Mouse (Mus musculus) neural tube, embryonic 12.5 days (tissue): ENCODE measurements around the gene Ccser2. TPM values are rescaled to one million over a fixed set of nuclear protein-coding genes. Genes with fewer than 3 reads are reported as not detected.

ENCODE experiments used
- ATAC-seq: fragments of 200-750 bp; cut with Nextera tagmentation; 2 replicates; pipeline ENCODE4 v1.8.0; 2017; ENCODE audit warnings: low read depth, mild to moderate bottlenecking, moderate TSS enrichment, moderate library complexity; ENCODE audit not compliant: low FRiP score
- H3K27ac ChIP-seq: fragments of 300-500 bp; sonication (generic); 2 replicates; pipeline ENCODE4 v1.5.1; 2016
- H3K27me3 ChIP-seq: fragments of 300-500 bp; sonication (generic); replicated peaks from 2 replicates; pipeline ENCODE4 v1.6.1; 2016; ENCODE audit warnings: mild to moderate bottlenecking
- H3K36me3 ChIP-seq: fragments of 300-500 bp; sonication (generic); 2 replicates; pipeline ENCODE4 v1.6.1; 2016; ENCODE audit warnings: mild to moderate bottlenecking
- H3K4me1 ChIP-seq: fragments of 300-500 bp; sonication (generic); 2 replicates; pipeline ENCODE4 v1.6.1; 2016
- H3K4me2 ChIP-seq: fragments of 300-500 bp; sonication (generic); replicated peaks from 2 replicates; pipeline ENCODE4 v1.6.1; 2016; ENCODE audit warnings: mild to moderate bottlenecking
- H3K4me3 ChIP-seq: fragments of 300-500 bp; sonication (generic); 2 replicates; pipeline ENCODE4 v1.5.1; 2016
- H3K9ac ChIP-seq: fragments of 300-500 bp; sonication (generic); 2 replicates; pipeline ENCODE4 v1.6.1; 2016; ENCODE audit warnings: mild to moderate bottlenecking
- H3K9me3 ChIP-seq: fragments of 300-500 bp; sonication (generic); 2 replicates; pipeline ENCODE4 v1.6.1; 2016; ENCODE audit warnings: mild to moderate bottlenecking
- WGBS: fragments of 180-500 bp; shearing (Covaris S2); methylation state at CpG from one replicate; pipeline ENCODE4 v1.1.7; 2016; 5-methylcytosine and 5-hydroxymethylcytosine counted together
- polyA plus RNA-seq: library from polyadenylated mRNA; unstranded; fragments of >200 nt; fragmentation: Nextera tagmentation; extraction: Ambion mirVana; gene quantifications from 2 replicates; pipeline ENCODE4 v1.2.1, GENCODE M21; 2016

The Ccser2 gene
- polyA plus RNA-seq, 1 experiment from 2014 or later = 70.0 TPM

GRCm38 (mm10) chr14:36932638-36933382 is 35.8 kb downstream of the Ccser2 start:
- no peak for ATAC-seq
- H3K36me3 ChIP-seq = peaks cover under 1% of the 10 kb centered on the region; the same call in 1 of the 2 replicates
- H3K4me3 ChIP-seq = no peak overlapping the region
- no peak overlapping the region for H3K27ac ChIP-seq
- no peaks in the 10 kb centered on the region for H3K9me3 ChIP-seq
- no peaks in the 10 kb centered on the region for H3K27me3 ChIP-seq
- no peaks in the 10 kb centered on the region for H3K4me1 ChIP-seq
- no peak overlapping the region for H3K4me2 ChIP-seq
- H3K9ac ChIP-seq = no peak overlapping the region
- 84% methylated on average over 10 of the region's 10 CpGs for WGBS

GRCm38 (mm10) chr14:36932038-36932437 is 36.5 kb downstream of the Ccser2 start:
- no peaks in the 10 kb centered on the region for H3K36me3 ChIP-seq
- no peaks in the 10 kb centered on the region for H3K9me3 ChIP-seq
- no peaks in the 10 kb centered on the region for H3K4me1 ChIP-seq
- H3K4me3 ChIP-seq = no peak overlapping the region
- H3K27ac ChIP-seq = no peak overlapping the region
- H3K9ac ChIP-seq = no peak overlapping the region
- ATAC-seq = no peak
- no peak overlapping the region for H3K4me2 ChIP-seq
- H3K27me3 ChIP-seq = no peaks in the 10 kb centered on the region

- H3K9me3 ChIP-seq = no peaks in the 10 kb centered on the region
- no peak overlapping the region for H3K4me3 ChIP-seq
- ATAC-seq = no peak
- no peaks in the 10 kb centered on the region for H3K4me1 ChIP-seq
- no peak overlapping the region for H3K9ac ChIP-seq
- WGBS = 96% methylated on average over 3 of the region's 3 CpGs
- peaks cover 16% of the 10 kb centered on the region; the same call in 1 of the 2 replicates for H3K36me3 ChIP-seq
- H3K27me3 ChIP-seq = no peaks in the 10 kb centered on the region
- H3K27ac ChIP-seq = no peak overlapping the region
- H3K4me2 ChIP-seq = no peak overlapping the region
Observed at GRCm38 (mm10) chr14:36923383-36923782, 45.2 kb downstream of the Ccser2 start.

- 87% methylated on average over 5 of the region's 5 CpGs for WGBS
- Histone ChIP-seq H3K36me3 (peaks cover 20% of the 10 kb centered on the region), H3K9ac (no peak overlapping the region), H3K9me3 (no peaks in the 10 kb centered on the region), H3K4me3 (no peak overlapping the region), H3K4me1 (no peaks in the 10 kb centered on the region), H3K27me3 (no peaks in the 10 kb centered on the region), H3K4me2 (no peak overlapping the region), H3K27ac (no peak overlapping the region)
- ATAC-seq = no peak
Observed at GRCm38 (mm10) chr14:36921346-36922049, 47.1 kb downstream of the Ccser2 start.

GRCm38 (mm10) chr14:36919886-36920285 is 48.7 kb downstream of the Ccser2 start:
- Histone ChIP-seq H3K36me3 (peaks cover 10% of the 10 kb centered on the region), H3K4me3 (no peak overlapping the region), H3K4me2 (no peak overlapping the region), H3K4me1 (no peaks in the 10 kb centered on the region), H3K27me3 (no peaks in the 10 kb centered on the region), H3K9ac (no peak overlapping the region), H3K9me3 (no peaks in the 10 kb centered on the region), H3K27ac (no peak overlapping the region)
- no peak for ATAC-seq
- 93% methylated on average over 8 of the region's 8 CpGs for WGBS

GRCm38 (mm10) chr14:36919146-36919545 is 49.4 kb downstream of the Ccser2 start:
- Histone ChIP-seq H3K4me3 (no peak overlapping the region), H3K4me2 (no peak overlapping the region), H3K4me1 (no peaks in the 10 kb centered on the region), H3K9ac (no peak overlapping the region), H3K9me3 (no peaks in the 10 kb centered on the region), H3K36me3 (peaks cover 4% of the 10 kb centered on the region; the same call in 1 of the 2 replicates), H3K27ac (no peak overlapping the region), H3K27me3 (no peaks in the 10 kb centered on the region)
- 65% methylated on average over 13 of the region's 13 CpGs for WGBS
- no peak for ATAC-seq

- H3K4me2 ChIP-seq = no peak overlapping the region
- peaks cover 4% of the 10 kb centered on the region; the same call in 1 of the 2 replicates for H3K36me3 ChIP-seq
- WGBS = 94% methylated on average over 6 of the region's 6 CpGs
- H3K27ac ChIP-seq = no peak overlapping the region
- no peaks in the 10 kb centered on the region for H3K27me3 ChIP-seq
- no peaks in the 10 kb centered on the region for H3K9me3 ChIP-seq
- no peak overlapping the region for H3K9ac ChIP-seq
- H3K4me3 ChIP-seq = no peak overlapping the region
- no peak for ATAC-seq
- H3K4me1 ChIP-seq = no peaks in the 10 kb centered on the region
Observed at GRCm38 (mm10) chr14:36915203-36915602, 53.4 kb downstream of the Ccser2 start.

GRCm38 (mm10) chr14:36914473-36915005 is 54.0 kb downstream of the Ccser2 start:
- H3K4me3 ChIP-seq = no peak overlapping the region
- no peak overlapping the region for H3K4me2 ChIP-seq
- H3K36me3 ChIP-seq = peaks cover 4% of the 10 kb centered on the region; the same call in 1 of the 2 replicates
- H3K27me3 ChIP-seq = no peaks in the 10 kb centered on the region
- 65% methylated on average over 3 of the region's 3 CpGs for WGBS
- H3K9ac ChIP-seq = no peak overlapping the region
- no peaks in the 10 kb centered on the region for H3K9me3 ChIP-seq
- no peaks in the 10 kb centered on the region for H3K4me1 ChIP-seq
- no peak overlapping the region for H3K27ac ChIP-seq
- ATAC-seq = no peak

GRCm38 (mm10) chr14:36911738-36912137 is 56.8 kb downstream of the Ccser2 start:
- no peak overlapping the region for H3K27ac ChIP-seq
- 67% methylated on average over 6 of the region's 6 CpGs for WGBS
- no peak for ATAC-seq
- no peaks in the 10 kb centered on the region for H3K9me3 ChIP-seq
- H3K36me3 ChIP-seq = peaks cover 13% of the 10 kb centered on the region; the same call in 1 of the 2 replicates
- no peak overlapping the region for H3K4me3 ChIP-seq
- no peaks in the 10 kb centered on the region for H3K4me1 ChIP-seq
- H3K27me3 ChIP-seq = no peaks in the 10 kb centered on the region
- H3K4me2 ChIP-seq = no peak overlapping the region
- H3K9ac ChIP-seq = no peak overlapping the region

- Histone ChIP-seq H3K9me3 (no peaks in the 10 kb centered on the region), H3K9ac (no peak overlapping the region), H3K36me3 (peaks cover 13% of the 10 kb centered on the region; the same call in 1 of the 2 replicates), H3K4me1 (no peaks in the 10 kb centered on the region), H3K4me2 (no peak overlapping the region), H3K27ac (no peak overlapping the region), H3K27me3 (no peaks in the 10 kb centered on the region), H3K4me3 (no peak overlapping the region)
- ATAC-seq = no peak
- WGBS = 82% methylated on average over 11 of the region's 11 CpGs
Observed at GRCm38 (mm10) chr14:36905809-36906522, 62.6 kb downstream of the Ccser2 start.

GRCm38 (mm10) chr14:36904206-36904605 is 64.4 kb downstream of the Ccser2 start:
- WGBS = 89% methylated on average over 1 of the region's 1 CpGs
- Histone ChIP-seq H3K9ac (no peak overlapping the region), H3K4me2 (no peak overlapping the region), H3K36me3 (peaks cover 22% of the 10 kb centered on the region), H3K4me3 (no peak overlapping the region), H3K27me3 (no peaks in the 10 kb centered on the region), H3K9me3 (no peaks in the 10 kb centered on the region), H3K27ac (no peak overlapping the region), H3K4me1 (no peaks in the 10 kb centered on the region)
- ATAC-seq = no peak

- Histone ChIP-seq H3K4me3 (no peak overlapping the region), H3K4me2 (no peak overlapping the region), H3K9me3 (no peaks in the 10 kb centered on the region), H3K36me3 (peaks cover 11% of the 10 kb centered on the region), H3K27ac (no peak overlapping the region), H3K27me3 (no peaks in the 10 kb centered on the region), H3K9ac (no peak overlapping the region), H3K4me1 (no peaks in the 10 kb centered on the region)
- no peak for ATAC-seq
Observed at GRCm38 (mm10) chr14:36900883-36901282, 67.7 kb downstream of the Ccser2 start.
